Mouse (Mus musculus) testis, adult 2 months (tissue): Measurements from ENCODE around the gene Cd300a.

Experiments
- CTCF ChIP-seq: fragments of 200-500 bp; IDR thresholded peaks from 2 replicates; pipeline ENCODE4 v1.5.1; 2012; ENCODE audit warnings: low read depth, mild to moderate bottlenecking, inconsistent platforms, low read length, moderate library complexity; ENCODE audit not compliant: control insufficient read depth, insufficient read depth, insufficient replicate concordance
- POLR2A ChIP-seq: fragments of 200-500 bp; IDR thresholded peaks from 2 replicates; pipeline ENCODE4 v1.6.1; 2012; ENCODE audit warnings: low read depth, mild to moderate bottlenecking, inconsistent platforms, low read length, moderate library complexity; ENCODE audit not compliant: control insufficient read depth

DNA sequence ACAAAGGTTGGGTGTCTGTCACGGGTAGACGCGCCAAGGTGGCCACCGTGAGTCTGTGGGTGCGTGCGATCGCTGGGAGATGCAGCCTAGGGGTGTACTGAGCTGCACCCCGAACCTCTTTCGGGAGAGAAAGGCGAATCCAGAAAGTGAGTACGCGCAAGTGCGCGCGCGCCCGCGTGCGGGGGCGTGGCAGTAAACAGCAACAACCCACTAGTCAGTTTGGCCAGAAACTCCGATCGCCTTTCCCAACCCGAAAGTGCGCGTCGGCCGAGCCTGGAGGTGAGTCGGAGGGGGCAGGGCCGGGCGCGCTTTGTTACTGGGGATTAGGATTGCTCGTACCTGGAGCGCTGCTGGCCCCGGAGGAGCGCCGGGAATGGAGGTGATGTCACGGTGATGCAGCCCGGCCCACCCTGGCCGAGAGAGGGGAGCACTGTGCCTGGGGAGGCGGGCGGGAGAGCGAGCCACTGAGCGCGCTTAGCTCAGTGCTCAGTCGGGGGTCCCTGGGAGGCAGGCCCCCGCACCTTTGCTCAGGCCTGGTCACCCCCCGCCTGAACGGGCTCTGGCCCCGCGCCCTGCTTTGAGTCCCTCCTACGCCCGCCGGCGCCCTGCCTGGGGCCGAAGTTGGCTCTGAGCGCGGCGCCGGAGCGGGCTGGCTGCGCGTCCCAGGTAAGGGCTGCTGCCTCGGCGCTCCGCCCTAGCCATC, 38.1 kb upstream of the Cd300a start:
- TF ChIP-seq POLR2A (no peak), CTCF (no peak)
